Mouse (Mus musculus) thymus, postnatal 36 days (tissue): ENCODE data around the gene Arrdc2.
A peak's percentile ranks its signal among the peaks of the same experiment; 100 is the strongest.

Experiments used
- DNase-seq, 2 experiments: peaks; one replicate each; pipeline ENCODE4 v3.0.0; 2022; ENCODE audit warnings: mixed read lengths in 2 of 2

Arrdc2 gene

GRCm38 (mm10) chr8:70863956-70864711, 24.6 kb upstream of the Arrdc2 start:
- peak in 1 of 2 experiments; percentile 46 for DNase-seq

GRCm38 (mm10) chr8:70862824-70863641, 23.5 kb upstream of the Arrdc2 start, which contains the start of gene Kcnn1:
Gene Kcnn1 (minus strand): TSS chr8:70863258.
- peak in 1 of 2 experiments; percentile 48 for DNase-seq

GRCm38 (mm10) chr8:70857516-70857915, 18.0 kb upstream of the Arrdc2 start:
- peak in 1 of 2 experiments; percentile 40 for DNase-seq

- peak in 1 of 2 experiments; percentile 52 for DNase-seq
Observed at GRCm38 (mm10) chr8:70856541-70857197, 17.1 kb upstream of the Arrdc2 start.

- DNase-seq: no peak
Observed at GRCm38 (mm10) chr8:70856028-70856427, 16.5 kb upstream of the Arrdc2 start.

- DNase-seq: no peak
Observed at GRCm38 (mm10) chr8:70853863-70854262, 14.3 kb upstream of the Arrdc2 start.

- DNase-seq: no peak
Observed at GRCm38 (mm10) chr8:70852595-70853231, 13.2 kb upstream of the Arrdc2 start.

- DNase-seq: no peak
Observed at GRCm38 (mm10) chr8:70851837-70852236, 12.3 kb upstream of the Arrdc2 start.

GRCm38 (mm10) chr8:70850947-70851346, 11.4 kb upstream of the Arrdc2 start:
- no peak for DNase-seq

- no peak for DNase-seq
Observed at GRCm38 (mm10) chr8:70850132-70850845, 10.8 kb upstream of the Arrdc2 start.

- DNase-seq: no peak
Observed at GRCm38 (mm10) chr8:70849333-70849990, 9.9 kb upstream of the Arrdc2 start.

GRCm38 (mm10) chr8:70846371-70847154, 7.0 kb upstream of the Arrdc2 start:
- DNase-seq: peak; percentile 56 to 63

GRCm38 (mm10) chr8:70845108-70845507, 5.6 kb upstream of the Arrdc2 start:
- DNase-seq: no peak

GRCm38 (mm10) chr8:70844523-70844922, 5.0 kb upstream of the Arrdc2 start:
- peak; percentile 85 to 88 for DNase-seq

GRCm38 (mm10) chr8:70843941-70844340, 4.4 kb upstream of the Arrdc2 start:
- DNase-seq: no peak

GRCm38 (mm10) chr8:70843214-70843773, 3.8 kb upstream of the Arrdc2 start:
- no peak for DNase-seq

- DNase-seq: no peak
Observed at GRCm38 (mm10) chr8:70842484-70842883, 3.0 kb upstream of the Arrdc2 start.

GRCm38 (mm10) chr8:70841147-70842072, 1.9 kb upstream of the Arrdc2 start:
- peak; percentile 87 to 93 for DNase-seq

- DNase-seq: peak in 1 of 2 experiments; percentile 40
Observed at GRCm38 (mm10) chr8:70840590-70840989, 1.1 kb upstream of the Arrdc2 start.
